In genomic region chr5:115158040-115158983, GRCm38 (mm10) we compare ENCODE assay signal across 8 mouse cellular contexts. TPM values are rescaled to one million over a fixed set of nuclear protein-coding genes. Genes with fewer than 3 reads are reported as not detected.
DNase-seq lines count a peak whose midpoint lies in the region; ATAC-seq and TF ChIP-seq lines count a peak whose summit lies in the region.

Gene Mlec (minus strand): TSS chr5:115158179.

- peak within 1 kb of the TSS; percentile 100 for H3K4me3 ChIP-seq in forebrain, embryonic 10.5 days
- peak within 1 kb of the TSS; percentile 89 for H3K4me3 ChIP-seq in heart, embryonic 15.5 days
- H3K4me3 ChIP-seq in liver, embryonic 14.5 days (ENCODE audit: insufficient read depth in 1 of 2, low read depth in 2 of 2, low read length in 2 of 2), result peak within 1 kb of the TSS; percentile 72
- H3K4me3 ChIP-seq in neural tube, embryonic 11.5 days (ENCODE audit: low read depth, low read length), result peak within 1 kb of the TSS; percentile 98
- peak within 1 kb of the TSS; percentile 95 for H3K4me3 ChIP-seq in stomach, postnatal 0 days (ENCODE audit: low read depth, low read length)

- peak; percentile 97 for DNase-seq in c-Kit-negative CD71-positive TER-119-positive erythroid progenitor cells, embryonic 14.5 days (ENCODE audit: low read depth, low spot score)
- DNase-seq in forebrain, embryonic 10.5 days (ENCODE audit: extremely low spot score, low spot score), result peak; percentile 99
- DNase-seq in kidney, postnatal 25 days, result peak; percentile 98 to 100
- DNase-seq in liver, embryonic 14.5 days (ENCODE audit: low read depth in 3 of 3, low spot score in 3 of 3), result peak; percentile 96 to 98 (median 98)
- peak; percentile 99 for DNase-seq in neural tube, embryonic 11.5 days (ENCODE audit: low spot score)
- peak; percentile 100 for DNase-seq in stomach, postnatal 0 days (ENCODE audit: low spot score)

- peak; percentile 91 for ATAC-seq in CD4-positive, CD25-positive, alpha-beta regulatory T cell, adult 4 months
- ATAC-seq in heart, embryonic 15.5 days (replicated peaks; ENCODE audit: insufficient number of reproducible peaks, insufficient read depth, low FRiP score, low read depth), result peak; percentile 97
- peak; percentile 97 for ATAC-seq in liver, embryonic 14.5 days (ENCODE audit: insufficient read depth)
- ATAC-seq in neural tube, embryonic 11.5 days (ENCODE audit: insufficient read depth, low FRiP score, low TSS enrichment), result peak; percentile 99
- ATAC-seq in stomach, postnatal 0 days (ENCODE audit: low FRiP score, low TSS enrichment), result peak; percentile 97

- H3K9ac ChIP-seq in heart, embryonic 15.5 days, result peak within 1 kb of the TSS; percentile 97
- peak within 1 kb of the TSS; percentile 76 for H3K9ac ChIP-seq in liver, embryonic 14.5 days (replicated peaks)
- H3K9ac ChIP-seq in neural tube, embryonic 11.5 days (ENCODE audit: low read length), result peak within 1 kb of the TSS; percentile 97
- peak within 1 kb of the TSS; percentile 96 for H3K9ac ChIP-seq in stomach, postnatal 0 days (ENCODE audit: low read length)

- H3K9me3 ChIP-seq in forebrain, embryonic 10.5 days, result no peaks in the 10 kb centered on the region
- no peaks in the 10 kb centered on the region for H3K9me3 ChIP-seq in heart, embryonic 15.5 days (replicated peaks)
- H3K9me3 ChIP-seq in liver, embryonic 14.5 days (ENCODE audit: control insufficient read depth, low read length), result no peaks in the 10 kb centered on the region
- H3K9me3 ChIP-seq in neural tube, embryonic 11.5 days (ENCODE audit: control insufficient read depth, low read length), result no peaks in the 10 kb centered on the region
- H3K9me3 ChIP-seq in stomach, postnatal 0 days (ENCODE audit: control insufficient read depth, low read length), result no peaks in the 10 kb centered on the region

- no peaks in the 10 kb centered on the region; the same call in 1 of the 2 replicates for H3K27me3 ChIP-seq in forebrain, embryonic 10.5 days (ENCODE audit: poor library complexity, severe bottlenecking)
- H3K27me3 ChIP-seq in heart, embryonic 15.5 days, result no peaks in the 10 kb centered on the region
- H3K27me3 ChIP-seq in liver, embryonic 14.5 days (ENCODE audit: control insufficient read depth, insufficient read depth, low read length), result no peaks in the 10 kb centered on the region
- no peaks in the 10 kb centered on the region for H3K27me3 ChIP-seq in neural tube, embryonic 11.5 days (ENCODE audit: control insufficient read depth, insufficient read depth, low read length)
- H3K27me3 ChIP-seq in stomach, postnatal 0 days (ENCODE audit: control insufficient read depth, insufficient read depth, low read length), result no peaks in the 10 kb centered on the region

- H3K36me3 ChIP-seq in forebrain, embryonic 10.5 days (replicated peaks), result peaks cover 10% of the 10 kb centered on the region
- no peaks in the 10 kb centered on the region for H3K36me3 ChIP-seq in heart, embryonic 15.5 days
- no peaks in the 10 kb centered on the region for H3K36me3 ChIP-seq in liver, embryonic 14.5 days (replicated peaks; ENCODE audit: control insufficient read depth, insufficient read depth, low read depth)
- no peaks in the 10 kb centered on the region for H3K36me3 ChIP-seq in neural tube, embryonic 11.5 days (ENCODE audit: control insufficient read depth, insufficient read depth, low read length)
- H3K36me3 ChIP-seq in stomach, postnatal 0 days (ENCODE audit: control insufficient read depth, insufficient read depth, low read length), result no peaks in the 10 kb centered on the region

- H3K27ac ChIP-seq in forebrain, embryonic 10.5 days, result peak within 1 kb of the TSS; percentile 98
- peak within 1 kb of the TSS; percentile 98 for H3K27ac ChIP-seq in heart, embryonic 15.5 days
- peak within 1 kb of the TSS; percentile 67 for H3K27ac ChIP-seq in liver, embryonic 14.5 days
- peak within 1 kb of the TSS; percentile 92 for H3K27ac ChIP-seq in neural tube, embryonic 11.5 days (ENCODE audit: low read depth, low read length)
- peak within 1 kb of the TSS; percentile 97 for H3K27ac ChIP-seq in stomach, postnatal 0 days (replicated peaks)

- no peak; the same call in 1 of the 2 replicates for TF ChIP-seq EP300 in liver, embryonic 14.5 days (IDR thresholded peaks at IDR 0.05; ENCODE audit: low read depth)
- TF ChIP-seq EP300 in stomach, postnatal 0 days (optimal IDR thresholded peaks at IDR 0.05), result no peak

- H3K4me1 ChIP-seq in forebrain, embryonic 10.5 days, result peaks cover 69% of the 10 kb centered on the region
- peaks cover 48% of the 10 kb centered on the region for H3K4me1 ChIP-seq in heart, embryonic 15.5 days (replicated peaks)
- H3K4me1 ChIP-seq in liver, embryonic 14.5 days (replicated peaks; ENCODE audit: control insufficient read depth in 2 of 2, insufficient read depth in 2 of 2, low read length in 1 of 2), result peaks cover 23 to 37% of the 10 kb centered on the region in 2 experiments
- H3K4me1 ChIP-seq in neural tube, embryonic 11.5 days (ENCODE audit: control insufficient read depth, insufficient read depth, low read length), result peaks cover 21% of the 10 kb centered on the region
- peaks cover 6% of the 10 kb centered on the region; the same call in 1 of the 2 replicates for H3K4me1 ChIP-seq in stomach, postnatal 0 days (replicated peaks; ENCODE audit: control insufficient read depth, insufficient read depth)

- no peak for TF ChIP-seq CTCF in liver, embryonic 14.5 days (IDR thresholded peaks at IDR 0.05; ENCODE audit: low read depth)
- TF ChIP-seq CTCF in stomach, postnatal 0 days (IDR thresholded peaks at IDR 0.05; ENCODE audit: low read depth), result peak; percentile 21; the same call in 1 of the 2 replicates

- WGBS in forebrain, embryonic 10.5 days, result under 1% methylated on average over 76 of the region's 78 CpGs
- under 1% methylated on average over 73 of the region's 78 CpGs for WGBS in heart, embryonic 15.5 days
- under 1% methylated on average over 77 of the region's 78 CpGs for WGBS in liver, embryonic 14.5 days (ENCODE audit: insufficient replicate concordance)
- WGBS in neural tube, embryonic 11.5 days, result under 1% methylated on average over 67 of the region's 78 CpGs
- WGBS in stomach, postnatal 0 days, result under 1% methylated on average over 66 of the region's 78 CpGs

- H3K4me2 ChIP-seq in heart, embryonic 15.5 days, result peak within 1 kb of the TSS; percentile 80
- peak within 1 kb of the TSS; percentile 87 for H3K4me2 ChIP-seq in liver, embryonic 14.5 days (ENCODE audit: low read depth)
- peak within 1 kb of the TSS; percentile 87 for H3K4me2 ChIP-seq in neural tube, embryonic 11.5 days (ENCODE audit: low read depth)
- H3K4me2 ChIP-seq in stomach, postnatal 0 days (replicated peaks; ENCODE audit: low read depth), result peak within 1 kb of the TSS; percentile 72

RNA-seq across cellular contexts. Expression of gene Mlec, which starts in this region (rescaled TPM):
- polyA plus RNA-seq in CD4-positive, CD25-positive, alpha-beta regulatory T cell, adult 4 months (2017; shearing (Covaris generic)), result 10 to 100 TPM; 28.9 to 37.0 TPM
- 64.2 and 67.3 TPM in 2 replicates for polyA plus RNA-seq in forebrain, embryonic 10.5 days (2016; fragmentation: Nextera tagmentation; extraction: Ambion mirVana)
- 54.4 and 76.7 TPM in 2 replicates for polyA plus RNA-seq in heart, embryonic 15.5 days (2015; fragmentation: Nextera tagmentation; extraction: Ambion mirVana)
- polyA plus RNA-seq in liver, embryonic 14.5 days (2012; rRNA removed), result 22.3 and 34.1 TPM in 2 replicates
- polyA plus RNA-seq in liver, embryonic 14.5 days (2014; fragmentation: Nextera tagmentation; extraction: Ambion mirVana), result 13.9 and 16.1 TPM in 2 replicates
- 50.1 and 56.9 TPM in 2 replicates for polyA plus RNA-seq in neural tube, embryonic 11.5 days (2014; fragmentation: Nextera tagmentation; extraction: Ambion mirVana)
- 30.4 and 34.0 TPM in 2 replicates for polyA plus RNA-seq in stomach, postnatal 0 days (2015; fragmentation: Nextera tagmentation; extraction: Ambion mirVana)

Comparison
In these comparisons a context has a peak if more than half of its experiments do, and no peak if none do; other contexts are left out.
1. Peak in every context shown above with its lines: DNase-seq, ATAC-seq, H3K4me3 ChIP-seq and H3K27ac ChIP-seq.